Mouse (Mus musculus): ENCODE results near the gene Smyd3.

Smyd3 gene

DNA sequence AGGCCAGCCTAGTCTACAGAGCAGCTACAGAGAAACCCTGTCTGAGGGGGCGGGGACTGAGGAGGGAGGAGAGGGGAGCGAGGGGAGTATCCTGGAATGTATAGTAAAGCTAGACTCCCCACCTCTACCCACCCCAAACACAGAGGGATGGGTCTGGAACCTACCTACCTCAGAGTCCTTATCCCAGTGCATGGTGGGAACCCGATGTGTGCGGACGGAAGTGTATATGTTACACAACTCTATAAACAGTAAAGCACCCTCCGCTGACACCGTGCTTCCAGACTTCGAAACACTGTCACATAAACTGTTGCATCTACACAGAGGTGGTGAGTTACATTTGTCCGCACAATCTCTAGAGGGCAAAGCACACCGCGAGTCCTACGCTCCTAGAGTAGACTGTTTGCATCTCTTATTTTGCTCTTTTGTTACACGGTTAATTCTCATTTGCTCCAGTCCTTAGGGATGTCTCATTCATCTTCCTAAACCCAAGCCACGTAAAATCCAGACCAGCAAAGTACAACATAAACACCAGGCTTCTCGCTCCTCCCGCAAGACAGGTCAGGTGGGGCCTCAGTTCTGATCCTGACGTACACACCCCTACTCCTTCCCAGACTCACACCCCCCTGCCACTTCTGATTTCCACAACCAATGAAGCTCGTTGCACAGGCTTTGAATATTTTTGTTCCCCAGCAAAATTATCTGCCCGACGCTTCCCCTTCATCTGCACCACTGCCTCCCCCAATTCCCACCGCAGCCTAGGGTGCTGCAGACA lies 714 bp downstream of the Smyd3 start:
- DNase-seq = peak; percentile 49

DNA sequence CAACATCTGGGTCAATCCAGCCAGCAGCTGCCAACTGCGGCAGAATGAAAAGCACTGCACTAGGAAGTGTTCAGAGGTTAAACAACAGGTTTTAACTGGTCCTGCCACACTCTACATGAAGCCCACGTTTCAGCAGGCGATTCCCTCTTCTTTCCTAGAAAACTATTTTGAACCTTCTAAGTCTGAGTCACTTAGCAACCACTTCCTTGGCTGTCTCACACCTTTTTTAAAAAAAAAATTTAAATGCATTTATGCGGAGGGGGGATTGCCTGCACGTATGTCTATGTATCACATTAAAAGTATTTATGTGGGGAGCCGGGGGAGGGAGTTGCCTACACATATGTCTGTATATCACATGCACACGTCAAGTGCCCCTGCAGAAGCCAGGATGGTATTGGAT lies 5.9 kb downstream of the Smyd3 start:
- peak; percentile 24 for DNase-seq

DNA sequence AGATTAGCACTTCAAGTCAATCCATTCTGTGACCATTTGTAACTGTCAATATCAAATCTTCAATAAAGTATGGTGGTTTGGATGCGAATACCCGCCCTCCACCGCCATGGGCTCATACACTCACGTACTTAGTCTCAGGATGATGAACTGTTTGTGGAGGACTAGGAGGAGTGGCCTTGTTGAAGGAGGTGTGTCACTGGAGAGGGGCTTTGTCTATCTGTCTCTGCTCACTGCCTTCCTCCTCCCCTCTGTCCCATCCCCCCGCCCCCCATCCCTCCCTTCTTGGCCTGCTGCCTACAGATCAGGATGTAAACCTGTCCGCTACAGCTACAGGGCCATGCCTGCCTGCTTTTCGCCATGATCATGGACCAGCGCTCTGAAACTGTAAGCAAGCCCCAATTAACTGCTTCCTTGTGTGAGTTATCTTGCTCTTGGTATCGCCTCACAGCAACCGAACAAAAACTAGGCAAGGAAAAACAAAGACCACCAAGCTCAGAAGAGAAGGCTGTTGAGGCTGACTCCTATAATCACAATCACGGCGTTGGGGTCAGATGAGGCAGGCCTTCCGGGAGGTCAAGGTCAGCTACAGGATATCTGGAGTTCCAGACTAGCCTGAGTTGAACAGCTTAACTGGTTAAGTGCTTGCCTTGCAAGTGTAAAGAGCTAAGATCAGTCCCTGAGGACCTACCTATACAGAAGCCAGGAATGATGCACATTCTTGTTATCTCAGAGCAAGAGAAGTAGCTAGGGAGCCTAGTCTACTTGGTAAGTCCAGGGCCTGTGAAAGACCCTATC lies 7.1 kb downstream of the Smyd3 start:
- no peak for DNase-seq

DNA sequence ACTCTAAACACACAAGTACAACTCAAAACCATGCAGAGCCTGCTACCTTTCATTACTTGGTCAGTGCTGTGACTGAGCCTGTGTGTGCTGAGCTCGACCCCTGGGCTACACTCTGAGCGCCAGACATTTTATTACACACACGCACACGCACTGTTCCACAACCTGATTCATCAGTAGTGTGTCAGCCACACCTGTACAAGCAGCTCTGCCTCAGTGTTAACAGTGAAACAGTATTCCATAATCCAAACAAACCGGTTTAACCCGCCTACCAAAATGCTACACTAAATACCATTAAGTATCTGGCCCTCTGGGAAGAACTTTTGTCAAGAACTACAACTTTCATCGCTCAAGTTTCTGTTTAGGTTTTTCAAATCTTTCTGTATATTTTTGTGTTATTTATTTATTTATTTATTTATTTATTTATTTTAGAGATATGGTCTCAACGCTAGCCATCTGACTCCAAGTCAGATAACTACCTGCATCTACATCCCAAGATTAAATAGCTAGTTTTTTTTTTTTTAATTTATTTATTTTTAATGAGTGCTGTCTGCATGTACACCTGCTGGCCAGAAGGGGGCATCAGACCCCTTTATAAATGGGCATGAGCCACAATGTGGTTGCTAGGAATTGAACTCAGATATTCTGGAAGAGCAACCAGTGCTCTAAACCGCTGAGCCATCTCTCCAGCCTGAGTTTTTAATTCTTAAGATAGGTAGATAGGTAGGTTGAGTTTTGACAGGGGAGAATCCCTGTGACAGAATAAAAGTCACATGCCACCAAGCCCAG lies 11.1 kb downstream of the Smyd3 start:
- DNase-seq = peak; percentile 46

DNA sequence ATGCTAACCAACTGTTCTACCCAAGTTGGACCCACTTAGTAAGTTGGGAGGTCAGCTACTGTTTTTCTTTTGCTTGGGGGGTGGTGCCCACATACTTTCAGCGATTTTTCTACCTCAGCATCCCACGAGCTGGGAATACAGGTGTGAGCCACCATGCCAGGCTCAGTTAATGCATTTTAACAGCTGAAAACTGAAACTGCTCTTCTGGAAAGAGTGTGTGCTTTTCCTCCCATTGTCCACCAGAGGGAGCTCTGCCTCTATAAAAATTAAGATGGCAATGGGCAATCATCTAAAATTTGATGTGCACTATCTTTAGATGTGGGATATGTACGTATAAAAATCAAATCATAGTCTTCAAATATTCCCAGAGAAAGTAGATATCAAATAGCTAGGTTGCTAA lies 15.3 kb downstream of the Smyd3 start:
- peak; percentile 16 for DNase-seq

DNA sequence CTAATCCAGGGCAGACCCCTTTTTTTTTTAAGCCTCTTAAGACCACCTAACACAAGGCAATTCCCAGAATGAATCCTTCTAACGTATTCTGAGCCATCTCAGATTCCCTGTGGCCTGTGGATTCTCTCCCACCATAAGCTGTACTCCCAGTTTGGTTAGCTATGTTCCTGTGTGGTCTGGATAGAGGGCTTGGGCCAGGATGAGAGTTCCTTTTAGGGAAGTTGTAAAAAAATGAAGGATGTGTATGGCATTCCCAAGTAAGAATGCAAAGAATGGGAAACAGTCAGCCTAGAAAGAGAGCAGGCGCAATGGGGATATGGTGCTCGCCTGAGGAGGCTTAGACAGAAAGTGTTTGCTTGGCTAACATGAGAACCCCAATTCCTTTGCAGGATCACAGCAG lies 18.6 kb downstream of the Smyd3 start:
- no peak for DNase-seq

DNA sequence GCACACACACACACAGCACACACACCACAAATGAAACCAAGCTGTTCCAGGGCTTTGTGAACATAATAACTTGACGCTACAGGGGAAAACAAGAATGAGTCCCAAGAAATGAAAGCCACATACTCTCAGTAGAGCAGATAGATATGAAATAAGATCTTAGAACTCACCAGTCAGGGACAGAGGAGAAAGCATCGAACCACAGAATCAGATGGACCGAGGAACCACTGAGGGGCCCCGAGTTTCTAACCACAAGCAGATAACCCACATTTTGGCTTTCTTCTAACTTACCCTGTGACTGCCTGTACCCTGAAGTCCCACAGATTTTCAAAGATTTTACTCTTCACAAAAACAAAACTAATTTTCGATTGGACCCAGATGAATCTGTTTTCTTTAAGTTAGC lies 24.9 kb downstream of the Smyd3 start:
- DNase-seq = no peak

DNA sequence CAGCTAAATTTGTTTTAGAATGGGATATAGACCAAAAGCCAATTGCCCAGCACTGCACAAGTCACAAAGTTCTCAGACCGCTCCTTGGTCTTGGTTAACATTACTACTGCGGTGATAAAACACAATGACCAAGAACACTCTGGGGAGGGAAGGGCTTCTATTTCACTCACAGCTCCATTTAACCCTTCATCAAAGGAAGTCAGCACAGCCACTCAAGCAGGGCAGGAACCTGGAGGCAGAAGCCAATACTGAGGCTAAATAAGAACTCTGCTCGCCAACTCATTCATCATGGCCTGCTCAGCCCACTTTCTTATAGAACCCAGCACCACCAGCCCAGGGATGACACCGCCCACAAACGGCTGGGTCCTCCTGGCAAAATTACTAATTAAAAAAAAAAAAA lies 29.3 kb downstream of the Smyd3 start:
- no peak for DNase-seq

DNA sequence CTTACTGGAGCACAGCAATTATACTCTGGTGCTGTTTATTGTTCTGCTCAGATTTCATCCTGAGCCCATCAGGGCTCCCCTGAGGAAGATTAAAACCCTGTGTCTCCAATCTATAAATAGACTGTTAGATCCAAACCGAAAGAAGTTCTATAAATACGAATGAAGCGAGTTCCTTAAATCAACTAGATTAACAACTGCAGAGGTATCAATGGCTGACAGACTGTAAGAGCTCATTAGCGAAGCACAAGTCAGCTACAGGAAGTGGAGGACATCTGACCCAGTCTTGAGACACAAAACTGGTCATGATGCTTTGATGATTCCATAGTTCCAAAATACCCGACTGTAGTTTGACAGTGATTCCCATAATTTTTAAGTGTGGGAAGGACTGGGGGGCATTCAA lies 29.9 kb downstream of the Smyd3 start:
- DNase-seq = no peak

DNA sequence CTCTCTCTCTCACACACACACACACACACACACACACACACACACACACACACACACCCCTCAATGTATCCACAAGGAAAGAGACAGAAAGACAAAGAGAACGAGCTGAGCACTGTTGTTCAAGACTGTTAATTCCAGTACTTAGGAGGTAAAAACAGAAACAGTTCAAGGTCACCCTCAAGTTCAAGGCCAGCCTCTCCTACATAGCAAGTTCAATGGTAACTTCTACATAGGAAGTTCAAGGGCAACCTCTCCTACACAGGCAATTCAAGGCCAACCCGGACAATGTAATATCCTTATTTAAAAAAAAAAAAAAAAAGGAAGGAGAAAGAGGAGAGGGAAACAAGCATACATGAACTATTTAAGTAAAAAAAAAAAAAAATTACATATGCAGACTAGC lies 30.6 kb downstream of the Smyd3 start:
- DNase-seq = no peak

DNA sequence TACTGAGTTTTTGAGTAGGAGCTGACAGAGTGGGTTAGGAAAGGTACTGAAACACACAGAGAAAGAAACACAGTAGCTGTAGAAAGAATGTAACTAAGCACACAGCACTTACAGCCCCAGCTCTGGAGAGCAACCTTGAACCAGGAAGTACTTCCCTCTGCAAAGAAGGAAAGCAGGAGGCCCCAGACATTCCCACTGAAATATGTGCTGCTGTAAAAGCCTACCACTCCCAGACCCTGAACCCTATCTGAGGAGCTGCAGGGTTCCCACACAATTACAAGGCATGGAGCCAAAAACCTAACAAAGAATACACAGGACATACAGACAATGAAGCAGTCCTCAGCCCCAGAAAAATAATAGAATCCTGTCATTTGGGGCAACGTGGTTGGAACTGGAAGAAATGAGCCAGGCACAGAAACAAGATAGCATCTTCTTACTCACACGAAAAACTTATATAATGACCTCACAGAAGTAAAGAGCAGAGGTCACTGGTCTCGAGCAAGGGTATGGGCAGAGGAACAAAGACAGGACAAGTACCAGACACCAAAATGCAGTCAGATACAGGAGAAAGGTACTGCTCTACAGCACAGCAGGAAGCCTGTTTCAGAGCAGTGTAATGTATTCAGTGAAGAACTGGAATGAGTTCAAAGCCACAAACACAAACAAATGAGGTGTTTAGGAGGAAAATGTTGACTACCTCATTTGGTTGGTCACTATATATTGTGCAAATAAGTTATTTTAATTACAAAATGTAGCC lies 31.9 kb downstream of the Smyd3 start:
- DNase-seq = no peak

DNA sequence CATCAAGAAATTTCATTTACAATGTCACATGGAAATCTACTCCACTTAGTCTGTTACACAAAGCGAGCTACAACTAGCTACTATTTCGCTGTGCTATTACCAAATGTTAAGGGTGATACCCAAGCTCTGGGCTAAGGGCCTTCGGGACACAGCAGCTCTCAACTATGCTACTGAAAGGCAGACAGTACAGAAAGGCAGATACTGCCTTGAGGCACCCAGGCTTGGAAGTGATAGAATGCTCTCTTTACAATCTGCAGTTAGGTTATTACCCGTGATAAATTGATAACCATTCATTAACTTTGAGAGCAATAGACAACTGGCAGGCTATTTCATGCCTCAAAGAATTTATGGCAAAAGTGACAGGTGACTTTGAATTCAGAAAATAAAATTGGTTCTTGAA lies 37.0 kb downstream of the Smyd3 start:
- no peak for DNase-seq

DNA sequence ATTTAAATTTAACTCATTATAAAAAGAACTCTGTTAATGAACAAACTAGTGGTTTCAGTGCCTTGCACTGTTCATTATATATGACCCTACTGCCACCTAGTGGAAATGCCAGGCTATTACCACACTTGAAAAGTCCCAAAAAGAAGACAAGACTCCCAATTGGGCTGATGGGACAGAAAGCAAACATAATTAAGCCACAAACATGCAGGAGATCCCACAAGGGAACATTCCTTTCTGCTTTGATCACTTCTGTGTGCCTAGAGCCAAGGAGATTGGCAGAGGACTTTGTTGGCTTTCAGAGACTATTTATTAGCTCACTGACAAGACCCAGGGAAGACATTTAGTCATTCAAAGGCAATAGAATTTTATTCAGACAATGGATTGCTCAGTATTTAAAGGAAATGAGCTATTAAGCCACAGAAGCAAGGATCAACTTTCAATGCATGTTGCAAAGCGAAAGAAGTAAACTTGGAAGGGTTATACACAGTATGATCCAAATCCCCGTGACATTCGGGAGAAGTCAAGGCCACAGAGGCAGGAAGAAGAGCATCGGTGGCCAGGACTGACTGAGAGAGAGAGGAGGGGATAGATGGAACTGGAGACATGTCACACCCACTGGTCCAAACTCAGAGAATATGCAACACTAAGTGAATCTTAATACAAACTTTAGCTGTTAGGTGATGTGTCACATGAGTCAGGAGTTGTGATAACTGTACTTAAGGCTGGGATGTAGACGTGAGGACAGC lies 40.5 kb downstream of the Smyd3 start:
- DNase-seq = peak; percentile 56

DNA sequence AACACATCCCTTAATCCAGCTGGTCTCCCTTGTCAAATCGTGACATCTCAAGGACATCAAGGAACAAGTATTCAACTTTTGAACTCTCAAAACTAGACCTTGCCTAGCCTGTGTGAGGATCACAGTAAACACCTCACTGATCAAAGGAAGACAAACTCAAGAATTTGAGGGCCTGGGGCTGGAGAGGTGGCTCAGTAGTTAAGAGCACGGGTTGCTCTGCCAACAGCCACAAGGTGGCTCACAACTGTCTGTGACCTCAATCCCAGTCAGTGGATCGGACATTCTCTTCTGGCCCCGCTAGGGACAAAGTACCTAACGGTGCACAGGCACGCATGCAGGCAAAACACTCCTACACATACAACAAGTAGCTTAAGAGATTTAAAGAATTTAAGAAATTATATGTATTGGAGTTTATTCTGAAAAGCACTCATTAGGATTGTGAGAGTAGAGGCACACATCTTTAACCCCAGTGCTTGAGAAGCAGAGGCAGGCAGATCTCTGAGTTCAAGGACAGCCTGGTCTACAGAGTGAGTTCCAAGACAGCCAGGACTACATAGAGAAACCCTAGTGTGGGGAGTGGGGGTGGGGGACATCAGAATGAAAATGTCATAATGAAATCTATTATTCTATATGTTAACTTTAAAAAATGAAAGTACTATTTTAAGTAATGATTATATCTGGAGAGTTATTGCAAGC lies 41.2 kb downstream of the Smyd3 start:
- DNase-seq = no peak

DNA sequence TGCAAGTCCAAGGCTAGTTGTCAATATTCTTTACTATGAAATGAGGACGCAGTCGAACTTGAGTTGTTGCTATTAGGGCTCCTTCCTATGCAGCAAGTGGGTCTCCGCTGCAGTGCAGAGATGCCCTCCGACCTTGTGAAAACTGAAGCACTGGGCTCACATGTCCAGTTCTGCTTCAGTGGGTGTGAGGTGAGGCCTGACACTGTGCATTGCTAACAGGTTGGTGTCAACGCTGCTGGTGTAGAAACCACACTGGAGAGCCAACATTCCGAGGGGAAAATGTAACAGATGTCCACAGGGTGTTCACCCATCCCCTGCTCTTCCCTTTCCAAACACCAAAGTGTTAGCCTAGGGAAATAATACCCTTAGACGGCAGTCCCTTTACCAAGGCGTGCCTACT lies 43.1 kb downstream of the Smyd3 start:
- no peak for DNase-seq

DNA sequence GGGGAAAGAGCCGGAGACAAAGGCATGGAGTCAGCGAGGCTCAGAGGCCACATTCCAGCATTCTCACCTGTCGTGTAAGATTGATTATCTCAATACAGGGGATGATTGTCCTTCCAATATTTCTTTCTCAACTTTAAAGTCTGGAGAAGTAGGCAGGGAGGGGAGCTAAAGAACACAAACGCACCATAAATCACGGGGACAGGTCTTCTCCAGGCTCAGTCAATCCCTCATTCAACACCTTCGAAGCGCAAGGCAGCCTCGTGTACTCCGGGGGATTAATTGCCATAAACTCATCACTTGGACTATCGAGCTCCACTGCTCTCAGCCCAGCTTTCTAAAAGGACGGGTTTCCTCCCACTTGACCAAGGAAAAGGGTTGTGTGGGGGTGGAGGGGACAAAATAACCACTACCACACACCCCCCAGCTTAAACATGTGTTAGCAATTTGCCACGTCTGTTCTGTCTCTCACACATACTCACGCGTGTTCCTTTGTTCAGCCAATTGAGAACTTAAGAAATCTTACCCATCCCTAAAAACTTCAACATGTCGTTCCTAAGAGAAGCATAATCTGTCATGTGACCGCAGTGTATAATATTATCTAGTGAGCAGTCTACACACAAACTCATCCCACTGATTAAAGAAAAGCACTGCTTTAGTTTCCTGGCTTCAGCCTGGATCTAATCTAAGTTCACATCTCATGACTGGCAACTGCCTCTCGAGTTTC lies 43.8 kb downstream of the Smyd3 start:
- DNase-seq = no peak

DNA sequence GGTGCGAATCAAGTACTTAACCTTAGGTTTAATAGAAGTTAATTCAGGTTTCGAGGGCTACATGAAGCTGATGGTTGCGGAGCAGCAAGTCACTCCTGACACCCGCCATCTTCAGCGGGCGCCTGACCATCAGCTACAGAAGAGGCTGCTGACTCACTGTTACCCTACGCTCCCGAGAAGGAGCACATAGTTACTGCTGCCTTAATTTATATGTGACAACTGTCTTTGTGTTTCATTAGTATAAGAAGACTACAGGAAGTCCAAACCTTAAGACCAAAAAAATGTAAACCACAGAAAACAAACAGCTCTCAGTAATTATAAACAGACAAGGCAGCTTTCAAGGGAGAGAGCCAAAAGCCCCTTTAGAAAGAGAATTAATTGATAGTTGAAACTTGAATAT lies 49.9 kb downstream of the Smyd3 start:
- no peak for DNase-seq

DNA sequence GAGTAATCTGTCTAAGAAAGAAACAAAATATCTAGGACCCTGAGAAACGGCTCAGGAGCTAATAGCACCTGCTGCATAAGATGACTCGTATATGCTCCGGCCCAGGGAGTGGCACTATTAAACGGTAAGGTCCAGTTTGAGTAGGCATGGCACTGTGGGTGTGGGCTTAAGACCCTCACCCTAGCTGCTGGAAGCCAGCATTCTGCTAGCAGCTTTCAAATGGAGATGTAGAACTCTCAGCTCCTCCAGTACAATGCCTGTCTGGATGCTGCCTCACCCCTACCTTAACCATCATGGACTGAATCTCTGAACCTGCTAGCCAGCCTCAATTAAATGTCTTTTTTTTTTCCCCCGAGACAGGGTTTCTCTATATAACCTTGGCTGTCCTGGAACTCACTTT lies 55.5 kb downstream of the Smyd3 start:
- DNase-seq = no peak

DNA sequence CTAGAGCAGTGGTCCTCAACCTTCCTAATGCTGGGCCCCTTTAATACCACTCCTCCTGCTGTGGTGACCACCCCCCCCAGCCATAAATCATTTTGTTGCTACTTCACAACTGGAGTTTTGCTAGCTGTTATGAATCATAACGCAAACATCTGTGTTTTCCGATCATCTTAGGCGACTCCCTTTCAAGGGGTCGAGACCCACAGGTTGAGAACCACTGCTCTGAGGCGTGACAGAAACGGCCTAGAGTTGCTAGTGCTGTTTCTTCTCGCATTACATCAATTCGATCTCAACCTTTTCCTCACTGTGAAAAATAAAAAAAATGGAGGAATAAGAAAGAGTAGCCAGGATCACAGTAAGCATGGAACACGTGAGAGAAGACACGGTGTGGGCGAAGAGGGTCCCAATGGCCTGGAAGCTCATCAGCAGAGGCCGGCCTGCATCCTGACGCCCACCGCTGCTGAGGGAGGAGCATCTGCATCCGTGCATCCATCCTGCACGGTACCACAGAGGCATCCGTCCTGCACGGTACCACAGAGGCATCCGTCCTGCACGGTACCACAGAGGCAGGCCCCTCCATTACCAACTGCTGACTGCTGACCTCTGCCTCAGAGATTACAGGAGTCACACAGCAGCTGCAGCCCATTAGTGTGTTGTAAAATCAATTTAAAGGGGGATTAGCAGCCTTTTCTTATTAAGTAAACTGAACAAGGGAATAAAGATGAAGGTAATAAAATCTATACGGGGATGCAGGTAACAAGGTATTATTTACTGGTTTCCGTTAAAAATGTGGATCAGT lies 56.6 kb downstream of the Smyd3 start:
- DNase-seq = no peak

DNA sequence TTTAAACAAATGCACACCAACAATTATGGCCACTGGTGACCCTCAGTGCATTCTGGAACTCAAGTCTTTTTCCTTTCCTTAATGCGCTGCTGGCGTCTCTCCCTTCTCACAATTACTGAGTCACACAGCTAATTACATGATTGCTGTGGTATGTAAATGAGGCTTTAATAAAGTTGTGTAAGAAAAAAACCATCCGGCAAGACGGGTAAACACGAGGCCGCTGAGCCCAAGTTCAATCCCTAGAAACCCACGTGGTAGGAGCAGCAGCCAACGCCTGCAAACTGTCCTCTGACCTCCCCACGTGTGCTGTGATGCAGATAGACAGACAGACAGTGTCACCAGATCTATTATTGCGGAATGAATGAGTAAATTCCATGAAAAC lies 58.9 kb downstream of the Smyd3 start:
- no peak for DNase-seq

Measured in thymus, postnatal 14 days (tissue).